ENCODE assay signal across 10 mouse cellular contexts in genomic region chr7:117695612-117696011, GRCm38 (mm10).
A peak's percentile ranks its signal among the peaks of the same experiment; 100 is the strongest.
DNase-seq lines count a peak whose midpoint lies in the region; ATAC-seq and TF ChIP-seq lines count a peak whose summit lies in the region.
"Had no signal": no experiment of that assay in that cellular context is flagged by ENCODE, and none has a peak within 500 bp of the region (broad histone marks: within the 10 kb centered on the region; RNA-seq: fewer than 3 reads in every experiment).

No protein-coding gene starts in this region.

- no peak overlapping the region for H3K4me2 ChIP-seq in CH12.LX (ENCODE audit: insufficient read depth, low read depth, poor library complexity, severe bottlenecking)
- no peak overlapping the region for H3K4me2 ChIP-seq in forebrain, embryonic 15.5 days (replicated peaks)
- H3K4me2 ChIP-seq: limb, embryonic 15.5 days had no signal

- H3K9ac ChIP-seq in CH12.LX (ENCODE audit: insufficient read depth, low read depth), result no peak overlapping the region
- H3K9ac ChIP-seq in forebrain, embryonic 15.5 days (replicated peaks), result no peak overlapping the region
- H3K9ac ChIP-seq: limb, embryonic 15.5 days had no signal

- no peaks in the 10 kb centered on the region for H3K79me2 ChIP-seq in CH12.LX (replicated peaks; ENCODE audit: control insufficient read depth, extremely low read depth, insufficient read depth, poor library complexity, severe bottlenecking)

- no peaks in the 10 kb centered on the region for H3K36me3 ChIP-seq in CH12.LX (replicated peaks in 1 of 2; ENCODE audit: control insufficient read depth in 1 of 2, insufficient read depth in 1 of 2, low read length in 1 of 2)
- no peaks in the 10 kb centered on the region for H3K36me3 ChIP-seq in forebrain, embryonic 15.5 days
- H3K36me3 ChIP-seq: G1E; limb, embryonic 15.5 days had no signal

- TF ChIP-seq RAD21 in CH12.LX (IDR thresholded peaks at IDR 0.05; ENCODE audit: low read depth, low read length), result peak; percentile 41

- ATAC-seq in forebrain, embryonic 15.5 days (replicated peaks), result no peak

- no peak for TF ChIP-seq EP300 in CH12.LX (IDR thresholded peaks at IDR 0.05; ENCODE audit: low read length)

- DNase-seq in heart, postnatal 10 days, result peak; percentile 4 to 7
- no peak for DNase-seq in heart, postnatal 25 days (ENCODE audit: low spot score)
- peak; percentile 35 for DNase-seq in CH12.LX (ENCODE audit: extremely low read depth)
- peak; percentile 49 for DNase-seq in embryo, embryonic 10 days (ENCODE audit: low spot score)
- DNase-seq in lung, postnatal 14 days, result peak; percentile 1
- DNase-seq in right cerebral cortex, postnatal 10 days (ENCODE audit: low spot score in 2 of 2), result no peak
- no peak for DNase-seq in frontal cortex, postnatal 36 days (ENCODE audit: low spot score in 2 of 2)

- no peaks in the 10 kb centered on the region for H3K27me3 ChIP-seq in CH12.LX (replicated peaks)
- H3K27me3 ChIP-seq in forebrain, embryonic 15.5 days, result no peaks in the 10 kb centered on the region
- H3K27me3 ChIP-seq: limb, embryonic 15.5 days had no signal

- peak; percentile 11 to 68; a peak in 2 of 4 replicates for TF ChIP-seq CTCF in CH12.LX (conservative IDR thresholded peaks at IDR 0.05 in 1 of 2, IDR thresholded peaks at IDR 0.05 in 1 of 2; ENCODE audit: low read depth in 2 of 2, low read length in 2 of 2)

- no peak overlapping the region for H3K4me3 ChIP-seq in CH12.LX (replicated peaks in 1 of 3; ENCODE audit: low read depth in 2 of 3, low read length in 2 of 3, poor library complexity in 1 of 3)
- no peak overlapping the region for H3K4me3 ChIP-seq in forebrain, embryonic 15.5 days
- H3K4me3 ChIP-seq: limb, embryonic 15.5 days had no signal

- dilution Hi-C loops in CH12.LX (cut with MboI; ENCODE audit: extremely low pct_ligation_motif_present, extremely low pct_unique_long_range_greater_than_20kb, low sequenced_read_pairs), result no loop called here

- TF ChIP-seq POLR2A in CH12.LX (IDR thresholded peaks at IDR 0.05; ENCODE audit: low read depth, low read length), result no peak

- no peak overlapping the region for H3K27ac ChIP-seq in CH12.LX (ENCODE audit: insufficient read depth, low read depth)
- H3K27ac ChIP-seq in forebrain, embryonic 15.5 days (replicated peaks), result no peak overlapping the region
- H3K27ac ChIP-seq: limb, embryonic 15.5 days had no signal

- intact Hi-C loops in heart, postnatal 10 days (cut with DNase I), result no loop called here
- intact Hi-C loops in heart, postnatal 25 days (cut with DNase I), result no loop called here

- H3K9me3 ChIP-seq in CH12.LX (replicated peaks; ENCODE audit: low read length), result no peaks in the 10 kb centered on the region
- no peaks in the 10 kb centered on the region for H3K9me3 ChIP-seq in forebrain, embryonic 15.5 days
- H3K9me3 ChIP-seq: limb, embryonic 15.5 days had no signal

- WGBS in forebrain, embryonic 15.5 days, result 89% methylated on average over 4 of the region's 4 CpGs

- in situ Hi-C loops in CH12.LX (cut with MboI; ENCODE audit: low pct_ligation_motif_present, low pct_unique_long_range_greater_than_20kb, low sequenced_read_pairs), result no loop called here

- H3K4me1 ChIP-seq in CH12.LX (ENCODE audit: control insufficient read depth in 1 of 2, insufficient read depth in 2 of 2), result peaks cover 0 to 8% of the 10 kb centered on the region in 2 experiments; a peak in 1 of 4 replicates
- peaks cover 15% of the 10 kb centered on the region for H3K4me1 ChIP-seq in forebrain, embryonic 15.5 days

TF ChIP-seq in CH12.LX, 34 proteins besides CTCF, POLR2A, EP300 and RAD21:
- TF ChIP-seq HCFC1 (IDR thresholded peaks at IDR 0.05; ENCODE audit: low read depth, low read length) (no peak), GABPA (IDR thresholded peaks at IDR 0.05; ENCODE audit: insufficient replicate concordance, low read depth, low read length) (no peak), SMC3 (IDR thresholded peaks at IDR 0.05; ENCODE audit: low read depth, low read length) (peak; percentile 58), USF1 (IDR thresholded peaks at IDR 0.05; ENCODE audit: low read depth, low read length) (no peak)

Comparison
In these comparisons a context has a peak if more than half of its experiments do, and no peak if none do; other contexts are left out.
1. DNase-seq: peak in heart, postnatal 10 days (2 of 2), CH12.LX (single experiment), embryo, embryonic 10 days (single experiment) and lung, postnatal 14 days (single experiment); none in heart, postnatal 25 days (single experiment), right cerebral cortex, postnatal 10 days (0 of 2) and frontal cortex, postnatal 36 days (0 of 2).